Mouse (Mus musculus) heart, adult 2 months (tissue): Measurements from ENCODE around the gene Sugt1. TPM values are rescaled to one million over a fixed set of nuclear protein-coding genes. Genes with fewer than 3 reads are reported as not detected.

Experiments used
- DNase-seq, 2 experiments: peaks; one replicate each; pipeline ENCODE4 v3.0.0; 2021
- H3K27ac ChIP-seq: fragments of 200-600 bp; 2 replicates; pipeline ENCODE4 v1.8.1; 2022
- H3K27me3 ChIP-seq: fragments of 200-500 bp; 2 replicates; pipeline ENCODE4 v1.6.1; 2012; ENCODE audit warnings: mild to moderate bottlenecking, low read length, inconsistent platforms, mixed read lengths; ENCODE audit not compliant: control insufficient read depth, insufficient read depth
- H3K36me3 ChIP-seq: fragments of 200-500 bp; 2 replicates; pipeline ENCODE4 v1.6.1; 2012; ENCODE audit warnings: low read length, inconsistent platforms; ENCODE audit not compliant: control insufficient read depth, insufficient read depth
- H3K4me1 ChIP-seq: fragments of 200-500 bp; 2 replicates; pipeline ENCODE4 v1.6.1; 2011; ENCODE audit warnings: low read length; ENCODE audit not compliant: control insufficient read depth, insufficient read depth
- H3K4me3 ChIP-seq: fragments of 200-600 bp; 2 replicates; pipeline ENCODE4 v1.8.1; 2022
- H3K79me2 ChIP-seq: fragments of 200-500 bp; replicated peaks from 2 replicates; pipeline ENCODE4 v1.6.1; 2012; ENCODE audit warnings: mild to moderate bottlenecking, inconsistent platforms, low read length, moderate library complexity, mixed read lengths; ENCODE audit not compliant: control insufficient read depth, insufficient read depth
- H3K9ac ChIP-seq: fragments of 200-500 bp; 2 replicates; pipeline ENCODE4 v1.6.1; 2012; ENCODE audit warnings: low read depth, mild to moderate bottlenecking, control low read depth, inconsistent platforms, low read length, mixed read lengths
- CTCF ChIP-seq: fragments of 200-600 bp; IDR thresholded peaks from 2 replicates; pipeline ENCODE4 v1.8.1; 2022; ENCODE audit warnings: antibody characterized with exemption, mild to moderate bottlenecking, moderate library complexity
- EP300 ChIP-seq: fragments of 200-500 bp; IDR thresholded peaks from 2 replicates; pipeline ENCODE4 v1.6.1; 2011; ENCODE audit warnings: low read depth, low read length, control low read depth; ENCODE audit not compliant: insufficient read depth
- POLR2A ChIP-seq: fragments of 200-500 bp; IDR thresholded peaks from 2 replicates; pipeline ENCODE4 v1.6.1; 2011; ENCODE audit warnings: mild to moderate bottlenecking, low read depth, low read length, control low read depth; ENCODE audit not compliant: insufficient read depth
- WGBS: fragments of 180-500 bp; shearing (Covaris S2); methylation state at CpG from one replicate; pipeline ENCODE4 v1.1.7; 2018; 5-methylcytosine and 5-hydroxymethylcytosine counted together
- intact Hi-C: fragments of 180-260 bp; cut with DNase I; formaldehyde crosslinking; loops from one replicate; pipeline ENCODE4 v1.15.1; 2025
- microRNA-seq, 2 experiments: library from miRNA; unstranded; fragments of <30 nt; microRNA quantifications; one replicate each; pipeline ENCODE4 v1.2.0; 2021
- polyA plus RNA-seq: library from polyadenylated mRNA; depleted of rRNA; stranded (reverse); fragments of >200 nt; gene quantifications from 2 replicates; pipeline ENCODE4 v1.2.3, GENCODE M21; 2012; rRNA removed
- total RNA-seq, 2 experiments: library from RNA; stranded (reverse); gene quantifications; 2 replicates each; pipeline ENCODE4 v1.2.3; 2021

The Sugt1 gene
- total and polyA plus RNA-seq, 3 experiments, result 5.7 to 64.9 (median 52.4) TPM

DNA sequence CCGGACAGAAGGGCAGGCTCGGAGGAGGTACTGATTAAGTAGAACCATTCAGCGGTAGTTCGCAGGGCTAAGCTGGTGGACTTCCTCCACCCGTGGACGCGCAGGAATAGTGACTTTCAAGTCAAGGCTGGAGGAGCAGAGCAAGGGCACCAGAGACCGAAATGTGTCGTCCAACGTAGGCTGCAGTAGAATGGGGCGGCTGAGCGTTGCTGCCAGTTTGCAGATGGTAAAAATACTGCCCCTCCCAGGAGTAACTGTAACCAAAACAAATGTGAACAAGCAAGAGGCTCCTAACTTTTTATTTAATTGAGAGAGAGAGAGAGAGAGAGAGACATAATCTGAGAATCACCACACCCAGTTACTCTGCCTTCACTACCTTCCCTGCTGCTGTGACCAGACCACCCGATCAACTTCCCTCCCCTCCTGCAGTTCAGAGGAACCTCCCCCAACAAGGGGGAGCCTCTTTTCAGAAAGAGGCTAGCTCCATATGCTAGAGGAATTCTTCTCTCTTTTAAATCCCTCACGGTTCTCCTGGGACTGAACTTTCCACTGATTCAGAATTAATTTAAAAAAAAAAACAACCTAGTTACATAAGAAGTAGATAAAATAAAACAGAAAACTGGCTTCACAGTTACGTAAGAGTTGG, 89.7 kb downstream of the Sugt1 start:
- DNase-seq, result no peak
- intact Hi-C loops, result no loop called here
- no peaks in the 10 kb centered on the region for H3K79me2 ChIP-seq
- TF ChIP-seq POLR2A (peak; percentile 39; the same call in 1 of the 2 replicates), EP300 (no peak)
- peak overlapping the region; percentile 36 for H3K27ac ChIP-seq
- H3K9ac ChIP-seq, result no peak overlapping the region
- no peaks in the 10 kb centered on the region for H3K36me3 ChIP-seq
- no peaks in the 10 kb centered on the region for H3K27me3 ChIP-seq
- no peak overlapping the region for H3K4me3 ChIP-seq
- H3K4me1 ChIP-seq, result peaks cover 1% of the 10 kb centered on the region; the same call in 1 of the 2 replicates
- WGBS, result 43% methylated on average over 15 of the region's 15 CpGs

DNA sequence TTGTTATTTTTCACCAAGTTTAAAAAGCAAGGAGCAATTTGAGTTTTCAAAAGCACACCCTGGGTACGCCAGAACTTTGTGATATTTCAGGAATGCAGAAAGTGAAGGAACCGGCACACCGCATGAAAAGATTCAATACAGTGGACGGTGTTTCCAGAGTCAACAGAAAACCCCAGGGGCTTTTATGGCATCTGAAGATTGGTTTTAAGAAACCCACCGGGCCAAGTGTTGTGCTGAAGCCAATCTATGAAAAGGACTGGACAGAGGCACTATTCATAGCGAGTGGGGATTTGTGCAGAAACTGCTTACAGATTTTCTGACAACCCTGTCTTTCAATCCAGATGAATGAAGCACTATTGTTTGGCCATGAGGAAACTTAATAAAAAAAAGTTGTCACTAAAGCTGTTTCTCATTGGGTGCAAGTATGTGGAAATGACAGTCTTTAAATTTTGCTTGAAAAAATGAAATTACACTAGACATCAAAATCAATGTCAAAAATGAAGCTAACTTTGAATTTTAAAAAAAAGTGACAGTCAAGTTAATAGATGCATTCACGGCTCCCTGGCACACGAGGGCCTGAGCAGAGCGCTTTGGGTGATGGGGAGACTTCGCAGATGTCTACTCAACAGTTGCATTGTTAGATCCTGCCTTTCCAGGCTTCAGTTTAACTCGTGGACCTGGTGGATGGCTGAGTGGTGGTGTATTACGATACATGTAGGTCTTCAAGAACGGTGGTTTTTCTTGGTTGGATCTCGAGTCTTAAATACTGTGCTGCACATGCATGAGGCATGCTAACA, 90.6 kb downstream of the Sugt1 start:
- TF ChIP-seq CTCF (no peak), EP300 (no peak), POLR2A (no peak)
- no peaks in the 10 kb centered on the region for H3K36me3 ChIP-seq
- no peak overlapping the region for H3K4me3 ChIP-seq
- H3K27ac ChIP-seq, result peak overlapping the region; percentile 36
- peaks cover 1% of the 10 kb centered on the region; the same call in 1 of the 2 replicates for H3K4me1 ChIP-seq
- H3K9ac ChIP-seq, result no peak overlapping the region
- H3K79me2 ChIP-seq, result no peaks in the 10 kb centered on the region
- intact Hi-C loops, result no loop called here
- 76% methylated on average over 14 of the region's 14 CpGs for WGBS
- DNase-seq, result no peak
- no peaks in the 10 kb centered on the region for H3K27me3 ChIP-seq

DNA sequence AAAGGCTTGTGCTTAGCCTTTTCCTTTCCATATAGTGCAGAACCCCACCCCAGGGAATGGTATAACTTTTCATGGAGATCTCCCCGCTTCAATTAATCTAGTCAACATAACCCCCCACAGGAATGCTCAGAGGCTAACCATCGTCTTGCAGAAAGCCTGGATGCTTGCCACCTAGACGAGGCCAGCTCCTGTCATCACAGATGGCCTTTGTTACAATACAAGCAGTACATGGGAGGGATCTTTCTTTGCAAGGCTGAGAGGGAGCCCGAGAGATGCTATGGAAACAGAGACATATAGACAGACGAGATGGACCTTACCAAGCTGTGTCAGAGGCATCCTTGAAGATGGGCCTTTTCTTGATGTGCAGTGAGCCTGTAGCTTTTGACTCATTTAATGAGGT, 93.2 kb downstream of the Sugt1 start:
- Histone ChIP-seq H3K4me1 (peaks cover 1% of the 10 kb centered on the region; the same call in 1 of the 2 replicates), H3K36me3 (no peaks in the 10 kb centered on the region), H3K27me3 (no peaks in the 10 kb centered on the region), H3K9ac (no peak overlapping the region), H3K27ac (no peak overlapping the region), H3K4me3 (no peak overlapping the region), H3K79me2 (no peaks in the 10 kb centered on the region)
- 57% methylated on average over 5 of the region's 5 CpGs for WGBS
- intact Hi-C loops, result no loop called here
- TF ChIP-seq POLR2A, result no peak
- TF ChIP-seq EP300, result no peak
- TF ChIP-seq CTCF, result no peak
- DNase-seq, result peak in 1 of 2 experiments; percentile 32

Small RNA genes lying within 50 kb of the gene (microRNA-seq; reads per million reads assigned to microRNA genes)
- 0 reads per million in 2 experiments for gene Gm27857

Other genes starting within 250 kb of the Sugt1 start
- 1 to 10 TPM; 7.9 to 9.7 TPM for gene Naa16, start 196.9 kb upstream of the Sugt1 start, total RNA-seq
- 1.8 and 3.5 TPM in 2 replicates for gene Naa16, start 196.9 kb upstream of the Sugt1 start, polyA plus RNA-seq
- 1 to 10 TPM; 7.3 to 7.9 TPM for gene Mtrf1, start 189.9 kb upstream of the Sugt1 start, total RNA-seq
- 4.5 and 7.0 TPM in 2 replicates for gene Mtrf1, start 189.9 kb upstream of the Sugt1 start, polyA plus RNA-seq
- gene Kbtbd7, start 161.2 kb upstream of the Sugt1 start, total RNA-seq, result 1 to 10 TPM; 9.3 to 9.8 TPM
- gene Kbtbd7, start 161.2 kb upstream of the Sugt1 start, polyA plus RNA-seq, result 2.9 and 4.7 TPM in 2 replicates
- gene Kbtbd6, start 135.9 kb upstream of the Sugt1 start, total RNA-seq, result under 1 TPM; 0.10 to 0.14 TPM
- 0.08 and 0.20 TPM in 2 replicates for gene Kbtbd6, start 135.9 kb upstream of the Sugt1 start, polyA plus RNA-seq
- 10 to 100 TPM; 13.3 to 13.7 TPM for gene Elf1, start 106.5 kb upstream of the Sugt1 start, total RNA-seq
- gene Elf1, start 106.5 kb upstream of the Sugt1 start, polyA plus RNA-seq, result 6.6 and 11.3 TPM in 2 replicates
- 10 to 100 TPM; 22.0 to 22.7 TPM for gene Wbp4, start 106.2 kb upstream of the Sugt1 start, total RNA-seq
- gene Wbp4, start 106.2 kb upstream of the Sugt1 start, polyA plus RNA-seq, result 3.7 and 7.0 TPM in 2 replicates
- 1 to 10 TPM; 2.0 to 3.9 TPM for gene Cnmd, start 74.5 kb downstream of the Sugt1 start, total RNA-seq
- 0.47 and 1.5 TPM in 2 replicates for gene Cnmd, start 74.5 kb downstream of the Sugt1 start, polyA plus RNA-seq
- not detected for gene Pcdh8, start 183.6 kb downstream of the Sugt1 start, total RNA-seq
- not detected in 2 replicates for gene Pcdh8, start 183.6 kb downstream of the Sugt1 start, polyA plus RNA-seq